Mouse (Mus musculus) spleen, adult 18-20 months (tissue): ENCODE measurements around the gene Mt4.

Experiments used
- DNase-seq, 2 experiments: peaks; one replicate each; pipeline ENCODE4 v3.0.0; 2022; ENCODE audit warnings: mixed read lengths in 2 of 2

Gene Mt4

DNA sequence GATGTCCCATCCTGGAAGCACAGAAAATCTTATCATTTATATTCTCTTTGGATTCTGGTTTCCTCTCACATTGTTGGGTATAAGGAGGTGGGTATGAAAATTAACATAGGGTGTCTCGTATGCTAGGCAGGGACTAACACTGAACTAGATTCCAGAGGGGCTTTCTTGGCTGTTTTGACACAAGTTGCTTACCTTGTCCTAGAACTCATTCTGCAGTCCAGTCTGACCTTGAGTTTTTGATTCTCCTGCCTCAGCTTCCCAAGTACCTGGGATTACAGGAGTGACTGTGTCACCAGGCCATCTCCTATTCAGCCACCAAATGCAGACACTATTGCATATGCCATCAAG lies 43.5 kb downstream of the Mt4 start:
- no peak for DNase-seq

DNA sequence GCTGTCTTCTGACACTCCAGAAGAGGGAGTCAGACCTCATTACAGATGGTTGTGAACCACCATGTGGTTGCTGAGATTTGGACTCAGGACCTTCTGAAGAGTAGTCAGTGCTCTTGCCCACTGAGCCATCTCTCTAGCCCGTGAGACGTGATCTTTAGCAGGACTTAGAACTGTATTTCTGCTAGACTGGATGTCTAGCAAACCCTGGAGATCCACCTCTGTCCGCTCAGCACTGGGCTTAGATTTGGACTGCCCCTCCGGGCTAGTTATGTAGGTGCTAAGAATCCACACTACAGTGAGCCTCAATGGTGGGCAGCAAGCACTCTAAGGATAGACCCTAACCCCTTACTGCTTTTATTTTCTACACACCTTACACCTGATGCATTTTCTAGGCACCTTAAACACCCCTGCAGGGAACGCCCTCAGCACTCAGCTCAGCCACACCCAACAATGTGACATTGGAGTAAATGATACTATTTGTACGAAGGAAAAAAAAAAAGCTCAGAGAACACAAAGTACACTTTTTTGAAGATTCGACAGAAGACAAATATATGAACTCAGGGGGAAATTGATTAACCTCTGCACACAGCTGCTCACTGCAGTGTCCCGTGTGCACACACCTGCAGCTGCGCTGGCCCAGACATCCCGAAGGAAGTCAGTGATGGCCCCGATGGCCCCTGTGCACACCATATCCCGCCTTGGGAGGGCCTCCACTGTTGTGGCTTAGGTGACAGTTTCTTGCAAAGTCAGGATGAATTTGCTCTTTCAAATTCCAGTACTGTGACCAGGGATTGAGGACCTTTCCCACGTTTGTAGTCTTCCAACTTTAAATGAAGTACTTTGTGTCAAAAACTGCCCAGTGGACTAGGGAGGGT lies 45.3 kb downstream of the Mt4 start:
- no peak for DNase-seq

DNA sequence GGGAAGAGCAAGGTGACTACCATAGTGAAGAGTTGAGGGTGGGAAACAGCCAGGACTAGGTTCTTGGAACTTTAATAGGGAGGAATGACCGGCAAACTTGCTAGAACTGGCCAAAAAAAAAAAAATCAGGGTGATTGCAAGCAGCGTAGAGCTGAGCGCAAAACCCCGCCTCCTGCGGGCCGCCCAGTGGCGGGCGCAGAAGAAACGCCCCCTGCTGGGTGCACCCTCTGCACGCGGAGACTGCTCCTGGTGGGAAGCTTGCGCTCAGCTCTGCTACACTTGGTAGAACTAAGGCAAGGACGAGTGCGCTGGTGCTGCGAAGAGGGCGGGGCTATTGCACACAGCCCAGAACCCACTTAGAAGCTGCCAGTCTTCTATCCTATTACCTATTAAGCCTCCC lies 46.1 kb downstream of the Mt4 start:
- DNase-seq = peak; percentile 53 to 68

DNA sequence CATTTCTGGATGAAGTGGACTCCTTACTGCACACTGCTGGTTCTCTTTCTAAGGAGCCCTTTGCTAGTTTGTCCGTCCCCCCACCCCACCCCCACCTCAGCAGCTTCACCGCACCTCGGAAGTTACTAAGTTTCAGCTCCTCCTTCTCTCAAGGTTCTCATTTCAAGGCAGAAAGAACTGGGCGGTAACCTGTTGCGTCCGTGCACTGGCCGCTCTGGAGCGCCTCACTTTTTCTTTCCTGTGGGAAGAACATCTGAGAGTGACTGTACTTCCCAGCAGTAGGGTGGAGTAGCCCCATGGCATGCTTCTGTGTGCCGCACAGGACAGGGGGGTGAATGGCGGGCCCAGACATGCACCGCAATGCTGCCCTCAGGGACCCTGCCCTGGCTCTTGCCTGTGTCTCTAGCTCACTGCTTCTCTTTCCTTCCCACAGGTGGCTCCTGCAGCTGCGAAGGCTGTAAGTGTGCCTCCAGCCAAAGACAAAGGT lies 47.4 kb downstream of the Mt4 start:
- DNase-seq = no peak

DNA sequence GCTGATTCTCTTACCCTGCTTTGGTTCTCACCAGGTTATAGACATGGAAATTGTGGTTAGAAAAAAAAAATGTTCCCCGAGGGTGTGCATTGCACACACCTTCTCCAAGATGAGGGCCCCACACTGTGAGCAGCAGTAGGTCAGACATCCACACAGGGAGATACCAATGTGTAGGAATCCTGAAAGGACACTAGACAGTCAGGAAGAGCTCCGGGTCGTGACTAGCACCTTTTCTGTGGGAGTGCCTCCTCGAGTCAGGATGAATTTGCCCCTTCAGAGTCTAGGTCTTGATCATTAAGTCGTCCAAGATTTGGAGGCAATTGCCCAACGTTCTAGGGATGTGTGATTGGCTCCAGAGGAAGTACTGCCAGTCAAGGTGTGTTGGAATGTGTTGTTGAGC lies 48.8 kb downstream of the Mt4 start:
- no peak for DNase-seq

DNA sequence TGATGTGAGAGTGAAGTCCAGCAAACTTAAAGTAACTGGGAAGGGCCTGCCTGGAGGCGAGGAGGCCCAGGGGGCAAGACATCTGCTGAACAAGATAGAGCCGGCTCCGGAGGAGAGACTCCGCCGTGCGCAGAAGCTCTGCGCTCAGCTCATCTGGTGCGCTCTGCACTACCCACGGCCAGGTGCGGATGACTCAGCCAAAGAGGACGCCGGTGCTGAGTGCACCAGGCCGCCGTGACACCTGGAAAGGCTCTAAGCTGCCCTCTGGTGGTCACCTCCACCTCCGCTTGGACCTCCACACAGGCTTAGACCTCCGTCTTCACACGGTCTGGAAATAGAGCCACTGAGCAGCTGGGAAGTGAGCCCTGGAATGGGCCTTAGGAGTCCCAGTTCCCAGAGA lies 49.5 kb downstream of the Mt4 start:
- peak; percentile 43 to 70 for DNase-seq

DNA sequence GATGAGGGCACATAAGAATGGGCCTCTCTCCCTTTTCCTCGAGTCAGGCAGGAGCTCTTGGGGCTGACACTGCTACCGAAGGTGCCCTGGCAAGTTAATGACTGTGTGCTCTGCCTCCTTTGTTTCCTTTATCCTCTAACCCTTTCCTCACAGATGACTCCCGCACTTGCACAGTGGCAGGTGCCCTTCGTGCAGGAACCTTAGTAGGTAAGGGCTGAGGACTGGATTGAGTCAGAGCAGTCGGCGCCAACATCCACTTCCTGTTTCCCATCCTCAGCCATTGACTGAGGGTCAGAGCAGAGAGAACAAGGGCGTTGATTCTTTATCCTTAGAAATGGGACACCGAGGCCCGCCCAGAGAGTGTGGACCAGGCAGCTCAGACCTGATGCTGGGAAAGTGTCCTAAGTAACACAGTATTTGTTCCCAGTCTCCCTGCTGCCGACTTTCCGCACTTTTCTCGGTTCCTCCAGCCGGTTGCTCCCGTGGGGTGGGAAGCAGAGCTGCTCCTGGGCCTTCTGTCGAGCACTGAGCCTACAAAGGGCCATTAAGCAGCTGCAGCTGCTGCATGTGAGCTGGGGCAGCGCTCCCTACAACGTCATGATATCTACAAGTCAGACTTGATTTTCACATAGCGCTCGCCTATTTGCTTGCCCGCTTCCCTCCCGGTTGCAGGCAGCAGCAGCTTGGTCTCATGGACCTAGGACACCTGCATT lies 50.4 kb downstream of the Mt4 start:
- DNase-seq = no peak
